Mouse (Mus musculus) 3T3-L1 (cell line): ENCODE measurements around the gene Med15.
"Not testable (repeated sequence)": the region's sequence is repeated elsewhere in the genome, so short reads cannot be mapped to it uniquely, and the experiment has no call there.

Experiments used
- DNase-seq: peaks from one replicate; pipeline ENCODE4 v3.0.0-alpha.2; 2015; ENCODE audit warnings: low read depth, low spot score

Gene Med15

DNA sequence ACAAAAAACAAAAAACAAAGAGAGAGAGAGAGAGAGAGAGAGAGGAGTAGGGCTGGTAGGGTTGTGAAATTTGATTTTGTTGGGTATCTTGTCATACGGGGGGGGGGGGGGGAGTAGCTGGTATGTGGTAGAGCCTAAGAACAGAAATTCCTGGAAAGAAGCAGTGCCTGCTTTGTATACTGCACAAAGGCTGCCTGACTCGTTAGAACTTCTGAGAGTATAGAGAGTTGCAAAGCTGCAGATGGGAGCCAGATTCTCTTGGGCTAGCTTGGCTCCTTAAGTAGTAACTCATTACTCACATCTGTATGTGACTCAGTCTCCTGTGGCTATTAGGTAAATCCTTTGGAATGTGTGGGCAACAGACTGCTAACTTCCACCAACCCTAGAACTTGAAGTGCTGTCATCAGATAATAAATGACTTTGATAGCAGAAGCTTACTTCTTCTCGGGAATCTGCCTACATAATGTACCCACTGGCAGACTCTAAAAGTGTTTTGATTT is at the start of gene Med15:
Med15 (minus strand) TSS at position 51 of the 500 bp plus-strand sequence.
- DNase-seq: peak; percentile 100

GRCm38 (mm10) chr16:17779692-17780091 is 47.0 kb upstream of the Med15 start:
- peak; percentile 78 for DNase-seq

DNA sequence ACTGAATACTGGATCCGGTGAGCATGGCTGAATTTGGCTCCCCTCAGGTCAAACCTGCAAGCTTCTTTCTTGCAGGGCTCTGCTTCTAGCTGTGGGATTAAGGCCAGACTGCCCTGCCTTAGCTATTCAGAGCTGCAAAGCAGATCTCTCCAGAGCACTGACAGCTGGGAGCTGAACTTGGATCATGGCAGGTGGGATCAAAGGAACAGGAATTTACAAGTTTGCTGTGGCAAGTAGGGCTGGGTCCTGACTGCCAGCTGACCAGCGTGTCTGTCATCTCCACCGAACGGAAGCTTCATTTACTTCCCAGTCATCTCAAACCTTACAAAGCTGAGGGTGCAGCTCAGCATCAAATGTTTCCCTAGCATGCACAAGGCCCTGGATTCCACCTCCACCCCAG is 45.5 kb upstream of the Med15 start:
- no peak for DNase-seq

DNA sequence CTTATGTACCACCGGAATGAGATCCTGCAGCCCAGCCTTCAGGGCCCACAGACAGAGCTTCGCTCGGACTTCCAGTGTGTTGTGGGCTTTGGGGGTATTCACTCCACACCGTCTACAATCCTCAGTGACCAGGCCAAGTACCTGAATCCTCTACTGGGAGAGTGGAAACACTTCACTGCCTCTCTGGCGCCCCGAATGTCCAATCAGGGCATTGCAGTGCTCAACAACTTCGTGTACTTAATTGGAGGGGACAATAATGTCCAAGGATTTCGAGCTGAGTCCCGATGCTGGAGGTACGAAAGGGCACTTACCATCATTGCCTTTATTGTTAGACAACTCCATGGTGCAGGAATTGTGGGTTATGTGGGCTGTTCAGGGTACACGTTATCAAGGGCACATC is 44.1 kb upstream of the Med15 start:
- DNase-seq: peak; percentile 52

DNA sequence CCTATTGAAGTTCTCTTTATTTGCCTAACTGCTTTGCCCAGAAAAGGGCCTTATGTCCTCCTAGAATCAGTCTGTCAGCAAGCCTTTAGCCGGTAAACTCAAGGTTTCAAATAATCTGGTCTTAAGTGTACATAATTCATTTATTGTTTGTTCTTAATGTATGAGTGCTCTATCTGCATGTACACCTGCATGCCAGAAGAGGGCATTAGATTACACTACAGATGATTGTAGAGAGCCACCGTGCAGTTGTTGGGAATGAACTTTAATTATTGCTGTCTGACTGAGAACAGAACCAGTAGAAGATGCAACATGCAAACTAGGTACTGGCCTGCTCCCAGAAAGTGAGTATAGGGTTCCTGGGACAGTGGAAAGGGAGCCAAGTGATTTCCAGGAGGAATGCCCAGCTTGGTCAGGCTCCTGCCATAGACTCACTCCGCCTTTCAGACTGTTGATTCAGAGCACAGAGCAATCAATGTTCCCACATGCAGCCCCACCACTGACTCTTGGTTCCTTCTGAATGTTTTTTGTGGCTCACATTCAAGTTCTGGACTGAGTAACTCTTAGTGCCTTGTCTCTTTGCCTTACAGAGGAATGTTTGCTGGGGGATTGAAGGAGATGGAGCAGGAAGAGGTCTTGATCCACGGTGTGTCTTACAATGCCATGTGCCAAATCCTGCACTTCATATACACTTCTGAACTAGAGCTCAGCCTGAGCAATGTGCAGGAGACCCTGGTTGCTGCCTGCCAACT is 38.6 kb upstream of the Med15 start:
- DNase-seq: peak; percentile 93

GRCm38 (mm10) chr16:17768834-17769233 is 36.1 kb upstream of the Med15 start:
- DNase-seq: peak; percentile 87

- no peak for DNase-seq
These were observed 31.4 kb upstream of the Med15 start for GRCm38 (mm10) chr16:17764108-17764511.

GRCm38 (mm10) chr16:17761074-17761473 is 28.4 kb upstream of the Med15 start:
- DNase-seq: peak; percentile 62

DNA sequence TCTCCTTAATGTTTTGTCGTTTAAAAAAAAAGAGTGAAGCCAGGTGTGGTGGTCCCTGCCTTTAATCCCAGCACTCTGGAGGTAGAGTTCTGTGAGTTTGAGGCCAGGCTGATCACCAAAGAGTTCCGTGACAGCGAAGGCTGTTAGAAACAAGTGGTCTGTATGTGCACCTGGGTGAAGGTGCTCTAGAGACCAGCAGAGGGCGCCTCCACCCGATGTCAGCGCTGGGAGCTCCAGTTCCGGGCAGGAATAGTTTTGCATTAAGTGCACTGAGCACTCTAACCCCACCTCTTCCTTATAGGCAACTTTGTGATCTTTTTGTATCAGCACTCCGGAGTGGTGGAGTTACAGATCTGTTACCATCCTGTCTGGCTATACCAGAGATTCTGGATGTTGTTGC is 28.0 kb upstream of the Med15 start:
- DNase-seq: peak; percentile 91

DNA sequence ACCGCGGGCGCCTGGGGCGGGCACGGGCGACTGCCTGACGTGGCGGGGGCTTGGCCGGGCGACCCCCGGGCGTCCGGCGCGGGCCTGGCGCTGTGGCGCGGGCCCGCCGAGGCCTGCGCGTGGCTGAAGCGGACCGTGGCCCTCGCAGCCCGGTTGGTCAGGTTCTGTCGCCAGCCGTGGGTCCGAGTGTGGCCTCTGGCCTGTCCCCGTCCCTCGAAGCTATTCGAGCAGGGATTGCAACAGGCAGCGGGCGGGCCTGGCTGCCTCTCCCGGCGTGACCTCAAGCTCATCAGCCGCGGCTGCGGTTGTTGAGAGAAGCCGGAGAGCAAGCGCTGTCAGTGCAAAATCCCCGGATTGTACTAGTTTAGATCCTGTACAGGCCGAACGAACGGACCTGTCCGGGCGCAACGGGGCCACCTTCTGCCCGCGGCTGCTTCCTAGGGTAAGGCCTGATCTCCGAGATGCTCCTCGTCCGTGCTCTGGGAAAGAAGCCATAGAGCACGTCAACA is 27.2 kb upstream of the Med15 start:
- DNase-seq: peak; percentile 64

GRCm38 (mm10) chr16:17759344-17759773 is 26.7 kb upstream of the Med15 start, which contains the start of gene Klhl22:
Klhl22 (plus strand) TSS chr16:17759618.
- peak; percentile 86 for DNase-seq

DNA sequence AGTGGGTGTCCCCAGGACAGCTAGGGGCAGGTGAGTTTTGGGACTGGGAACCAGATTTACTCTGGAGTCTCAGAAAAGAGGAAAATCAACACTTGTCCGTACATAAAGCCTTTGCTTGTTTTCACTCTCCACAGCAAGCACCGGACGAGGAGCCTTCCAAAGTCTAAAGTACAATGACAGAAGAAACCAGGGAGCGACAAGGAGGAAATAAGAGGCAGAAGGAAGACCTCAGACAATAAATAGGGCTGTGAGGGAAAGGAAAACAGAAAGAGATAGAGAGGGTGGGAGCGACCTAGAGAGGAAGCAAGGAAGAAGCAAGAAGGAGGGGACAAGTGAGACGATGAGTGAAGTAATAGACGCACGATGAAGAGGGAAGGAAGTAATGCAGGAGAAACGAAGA is 26.2 kb upstream of the Med15 start:
- DNase-seq: no peak

DNA sequence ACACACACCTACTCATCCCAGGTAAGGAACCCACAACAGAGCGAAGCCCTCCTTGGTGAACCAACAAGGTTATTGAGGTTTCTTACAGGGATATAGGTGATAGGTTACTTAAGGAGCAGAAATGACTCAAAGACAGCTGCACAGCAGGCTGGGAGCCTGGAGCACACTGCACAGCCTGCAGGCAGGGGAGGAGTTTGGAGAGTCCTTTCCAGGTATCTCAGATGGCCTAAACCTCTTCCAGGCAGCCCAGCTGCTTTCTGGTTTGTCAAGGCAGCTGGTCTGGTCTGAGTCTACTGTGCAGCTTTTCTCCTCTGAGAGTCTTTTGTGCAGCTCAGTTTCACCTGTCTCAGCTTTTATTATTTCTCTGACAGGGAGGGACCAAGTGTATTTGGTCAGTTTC is 25.1 kb upstream of the Med15 start:
- DNase-seq: no peak

DNA sequence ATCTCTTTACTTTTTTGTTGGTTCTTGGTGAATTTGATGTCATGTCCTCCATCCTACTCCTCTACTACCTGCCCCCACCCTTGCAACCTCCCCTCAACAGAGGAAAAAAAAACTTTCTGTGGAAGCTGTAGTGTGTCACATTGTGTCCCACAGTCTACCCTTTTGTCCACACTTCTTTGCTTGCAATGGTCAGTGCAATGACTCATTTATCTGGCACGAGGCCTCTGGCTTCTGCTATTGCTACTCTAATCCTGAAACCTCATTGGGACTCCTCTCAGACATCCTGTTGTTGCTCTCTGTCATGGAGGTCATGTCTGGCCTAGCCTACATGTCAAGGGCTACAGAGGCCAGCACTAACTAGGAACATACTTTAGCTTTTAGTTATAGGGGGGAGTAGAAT is 21.0 kb upstream of the Med15 start:
- peak; percentile 90 for DNase-seq

- peak; percentile 71 for DNase-seq
These were observed 20.3 kb upstream of the Med15 start for GRCm38 (mm10) chr16:17753001-17753400.

GRCm38 (mm10) chr16:17745067-17745466 is 12.4 kb upstream of the Med15 start:
- peak; percentile 76 for DNase-seq

GRCm38 (mm10) chr16:17744536-17744935 is 11.8 kb upstream of the Med15 start:
- DNase-seq: no peak

DNA sequence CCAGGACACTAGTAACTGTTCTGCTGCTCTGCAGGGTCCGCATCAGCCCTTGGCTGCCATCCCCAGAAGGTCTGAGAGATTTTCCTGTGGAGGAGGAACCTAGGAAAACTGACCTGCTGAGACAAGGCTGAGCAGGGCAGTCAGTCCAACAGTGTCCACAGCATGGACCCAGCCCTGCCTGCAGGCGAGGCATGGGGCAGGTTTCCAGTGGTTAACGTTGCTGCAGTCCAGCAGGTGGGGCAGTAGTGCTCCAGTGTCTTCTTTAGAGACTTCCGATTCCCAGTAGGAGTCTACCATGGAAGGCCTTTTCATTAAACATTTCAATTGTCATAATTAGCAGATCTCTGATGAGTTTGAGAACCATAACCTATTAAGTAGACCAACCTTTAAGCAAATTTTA is 10.6 kb upstream of the Med15 start:
- DNase-seq: peak; percentile 63

DNA sequence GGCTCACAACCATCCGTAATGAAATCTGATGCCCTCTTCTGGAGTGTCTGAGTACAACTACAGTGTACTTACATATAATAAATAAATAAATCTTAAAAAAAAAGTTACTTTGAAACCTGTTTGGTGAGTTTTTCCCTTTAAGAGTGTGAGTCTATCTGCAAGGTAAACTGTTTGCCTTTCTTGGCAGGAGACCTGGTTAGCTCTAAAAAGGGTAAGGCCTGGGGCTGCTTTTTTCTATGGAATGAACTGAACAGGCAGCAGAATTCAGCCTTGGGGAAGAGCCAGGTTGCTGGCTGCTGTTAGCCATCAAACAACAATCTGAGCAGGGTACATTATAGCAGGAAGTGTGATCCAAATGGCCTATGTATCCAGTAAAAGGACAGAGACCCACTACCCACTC is 10.1 kb upstream of the Med15 start:
- DNase-seq: peak; percentile 49

DNA sequence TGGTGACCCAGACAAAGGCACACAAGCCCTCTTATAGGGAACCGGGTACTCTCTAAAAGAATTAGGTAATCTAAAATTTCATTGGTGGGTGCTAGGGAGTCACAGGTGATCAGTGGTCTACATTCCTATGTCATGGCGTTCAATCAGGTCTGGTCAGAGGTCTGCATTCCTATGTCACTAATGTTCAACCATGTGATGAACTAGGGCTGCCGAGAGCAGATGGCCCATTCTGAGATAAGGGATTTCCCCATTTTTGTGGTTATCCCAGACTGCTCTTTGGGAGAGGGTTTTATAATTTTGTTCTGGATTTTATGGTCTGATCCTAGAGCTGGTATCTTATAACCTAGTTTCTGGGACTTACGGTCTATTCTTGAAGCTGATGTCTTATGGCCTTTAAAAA is 7.4 kb upstream of the Med15 start:
- peak; percentile 65 for DNase-seq

GRCm38 (mm10) chr16:17736156-17736555 is 3.5 kb upstream of the Med15 start:
- peak; percentile 44 for DNase-seq

DNA sequence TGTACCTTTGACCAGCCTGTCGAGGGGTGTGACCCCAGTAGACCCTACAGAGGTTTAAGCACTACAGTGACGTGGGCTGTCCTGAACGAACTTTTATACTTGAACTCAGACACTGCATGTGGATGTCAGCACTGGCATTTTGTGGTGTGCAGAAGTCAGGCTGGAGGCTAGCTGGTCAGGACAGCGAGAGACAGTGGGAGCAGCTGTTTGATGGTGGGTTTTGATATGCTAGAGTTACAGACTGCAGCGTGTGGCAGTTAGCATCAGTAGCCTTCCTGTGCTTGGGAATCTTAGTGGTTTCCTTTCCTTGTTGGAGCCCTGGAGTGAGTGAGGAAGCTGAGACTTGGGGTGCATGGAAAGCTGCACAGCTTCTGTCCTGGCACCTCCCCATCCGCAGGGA is 2.2 kb upstream of the Med15 start:
- not testable (repeated sequence) for DNase-seq

DNA sequence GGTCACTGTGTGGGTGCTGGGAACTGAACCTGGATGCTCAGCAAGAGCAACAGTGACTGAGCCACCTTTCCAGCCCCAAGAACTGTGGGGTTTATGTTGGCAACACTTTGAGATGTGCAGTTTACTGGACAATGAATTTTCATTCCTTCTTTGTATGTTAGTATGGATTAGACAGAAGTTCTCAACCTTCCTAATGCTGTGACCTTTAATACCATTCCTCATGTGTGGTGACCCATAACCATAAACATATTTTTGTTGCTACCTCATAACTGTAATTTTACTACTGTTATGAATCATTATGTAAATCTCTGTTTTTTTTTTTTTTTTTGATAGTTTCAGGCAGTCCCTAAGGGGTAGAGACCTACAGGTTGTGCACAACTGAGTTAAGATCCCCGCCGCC is 955 bp upstream of the Med15 start:
- peak; percentile 78 for DNase-seq
